Mouse (Mus musculus) MN1 (cell line): Measurements from ENCODE around the gene Taf1a.
A peak's percentile ranks its signal among the peaks of the same experiment; 100 is the strongest.

Source experiments
- DNase-seq: peaks from one replicate; pipeline ENCODE4 v3.0.0-alpha.2; 2016; ENCODE audit warnings: low spot score

Taf1a gene

GRCm38 (mm10) chr1:183414081-183414727 lies 25.4 kb downstream of the Taf1a start:
- peak; percentile 83 for DNase-seq

GRCm38 (mm10) chr1:183417873-183418272 lies 29.1 kb downstream of the Taf1a start, which contains the start of gene Hhipl2:
Hhipl2 (plus strand) TSS chr1:183418215.
- DNase-seq: no peak

GRCm38 (mm10) chr1:183419741-183420140 lies 31.0 kb downstream of the Taf1a start:
- DNase-seq: no peak

- DNase-seq: no peak
Measured at GRCm38 (mm10) chr1:183420296-183420695, 31.5 kb downstream of the Taf1a start.

GRCm38 (mm10) chr1:183424100-183424499 lies 35.3 kb downstream of the Taf1a start:
- no peak for DNase-seq

GRCm38 (mm10) chr1:183434918-183435317 lies 46.1 kb downstream of the Taf1a start:
- no peak for DNase-seq

- DNase-seq: peak; percentile 86
Measured at GRCm38 (mm10) chr1:183439036-183439435, 50.3 kb downstream of the Taf1a start.

- peak; percentile 93 for DNase-seq
Measured at GRCm38 (mm10) chr1:183442015-183442774, 53.4 kb downstream of the Taf1a start.

GRCm38 (mm10) chr1:183453066-183453465 lies 64.3 kb downstream of the Taf1a start:
- no peak for DNase-seq
